Mouse (Mus musculus) cerebellum, adult 2 months (tissue): ENCODE data around the gene Acadl. TPM values are rescaled to one million over a fixed set of nuclear protein-coding genes. Genes with fewer than 3 reads are reported as not detected.

ENCODE experiments used
- DNase-seq, 2 experiments: peaks; one replicate each; pipeline ENCODE4 v3.0.0; 2021
- H3K27ac ChIP-seq: fragments of 200-500 bp; 2 replicates; pipeline ENCODE4 v1.5.1; 2012; ENCODE audit warnings: low read length, control low read depth, inconsistent platforms; ENCODE audit not compliant: insufficient read depth
- H3K27me3 ChIP-seq: fragments of 200-500 bp; 2 replicates; pipeline ENCODE4 v1.6.1; 2012; ENCODE audit warnings: inconsistent platforms, mild to moderate bottlenecking, low read length, moderate library complexity; ENCODE audit not compliant: control insufficient read depth, insufficient read depth
- H3K4me1 ChIP-seq: fragments of 200-500 bp; 2 replicates; pipeline ENCODE4 v1.6.1; 2011; ENCODE audit warnings: low read length; ENCODE audit not compliant: control insufficient read depth, insufficient read depth
- H3K4me3 ChIP-seq: fragments of 200-500 bp; replicated peaks from 2 replicates; pipeline ENCODE3; 2011; ENCODE audit warnings: mild to moderate bottlenecking, low read depth, low read length, control low read depth; ENCODE audit not compliant: insufficient read depth
- CTCF ChIP-seq: fragments of 200-500 bp; IDR thresholded peaks from 2 replicates; pipeline ENCODE4 v1.5.1; 2011; ENCODE audit warnings: low read depth, mild to moderate bottlenecking, control low read depth, low read length, moderate library complexity, borderline replicate concordance; ENCODE audit not compliant: insufficient read depth
- POLR2A ChIP-seq: fragments of 200-500 bp; IDR thresholded peaks from 2 replicates; pipeline ENCODE4 v1.6.1; 2011; ENCODE audit warnings: low read length, control low read depth, borderline replicate concordance; ENCODE audit not compliant: insufficient read depth
- WGBS: fragments of 180-500 bp; shearing (Covaris S2); methylation state at CpG from one replicate; pipeline ENCODE4 v1.1.7; 2018; 5-methylcytosine and 5-hydroxymethylcytosine counted together
- polyA plus RNA-seq: library from polyadenylated mRNA; depleted of rRNA; stranded (reverse); fragments of >200 nt; gene quantifications from 2 replicates; pipeline ENCODE4 v1.2.3, GENCODE M21; 2012; rRNA removed

Acadl gene
- polyA plus RNA-seq, 1 experiment = 37.5 TPM

DNA sequence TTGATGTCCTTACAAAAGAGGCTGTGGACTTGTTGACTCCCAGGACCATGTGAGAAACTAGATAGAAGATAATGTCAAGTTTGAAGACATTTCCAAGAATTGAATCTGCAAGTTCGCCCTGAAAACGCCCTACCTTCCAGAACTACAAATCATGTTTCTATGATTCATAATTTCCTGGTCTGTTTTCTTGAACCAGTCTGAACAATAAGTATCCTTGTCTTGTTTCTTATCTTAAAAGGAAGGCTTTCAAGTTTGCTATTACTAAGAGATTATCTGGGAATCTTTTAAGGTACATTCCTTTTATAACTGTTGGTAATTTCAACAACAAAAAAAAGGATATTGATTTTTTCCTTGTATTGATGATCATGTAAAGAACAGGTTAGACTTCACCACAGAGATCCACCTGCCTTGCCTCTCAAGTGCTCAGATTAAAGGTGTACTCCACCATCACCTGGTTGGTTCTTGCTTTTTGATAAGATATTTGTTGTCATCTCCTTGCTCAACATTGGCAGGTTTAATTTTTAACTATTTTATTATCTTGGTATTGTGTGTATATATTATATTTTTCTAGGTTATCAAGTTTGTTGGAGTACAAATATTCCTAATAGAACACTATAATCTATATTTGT is 70.1 kb downstream of the Acadl start:
- DNase-seq = no peak
- Histone ChIP-seq H3K4me3 (no peak overlapping the region), H3K4me1 (no peaks in the 10 kb centered on the region), H3K27ac (no peak overlapping the region), H3K27me3 (no peaks in the 10 kb centered on the region)
- TF ChIP-seq CTCF = no peak
- TF ChIP-seq POLR2A = no peak
- WGBS = 93% methylated on average over 2 of the region's 2 CpGs

DNA sequence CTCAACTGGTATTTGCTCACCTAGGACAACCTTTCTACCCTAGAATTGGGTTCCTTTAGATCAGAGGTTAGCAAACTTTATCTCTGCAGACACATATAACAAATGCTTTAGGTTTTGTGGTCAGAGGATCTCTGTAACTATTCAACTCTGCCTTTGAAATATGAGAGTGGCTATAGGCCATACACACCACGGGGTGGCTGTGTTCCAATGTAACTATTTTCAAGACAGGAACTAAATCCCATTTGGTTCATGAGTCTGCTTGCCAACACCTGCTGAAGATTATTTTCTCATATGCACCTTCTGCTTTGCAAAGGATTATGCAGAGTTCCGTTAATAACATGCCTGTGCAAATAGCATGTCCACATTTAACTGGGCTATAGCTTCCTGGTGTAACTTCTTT is 80.8 kb downstream of the Acadl start:
- no peak overlapping the region for H3K27ac ChIP-seq
- 11% methylated on average over 2 of the region's 2 CpGs for WGBS
- peak in 1 of 2 experiments; percentile 52 for DNase-seq
- no peaks in the 10 kb centered on the region for H3K4me1 ChIP-seq
- H3K27me3 ChIP-seq = no peaks in the 10 kb centered on the region
- H3K4me3 ChIP-seq = no peak overlapping the region
- no peak for TF ChIP-seq CTCF
- TF ChIP-seq POLR2A = no peak

DNA sequence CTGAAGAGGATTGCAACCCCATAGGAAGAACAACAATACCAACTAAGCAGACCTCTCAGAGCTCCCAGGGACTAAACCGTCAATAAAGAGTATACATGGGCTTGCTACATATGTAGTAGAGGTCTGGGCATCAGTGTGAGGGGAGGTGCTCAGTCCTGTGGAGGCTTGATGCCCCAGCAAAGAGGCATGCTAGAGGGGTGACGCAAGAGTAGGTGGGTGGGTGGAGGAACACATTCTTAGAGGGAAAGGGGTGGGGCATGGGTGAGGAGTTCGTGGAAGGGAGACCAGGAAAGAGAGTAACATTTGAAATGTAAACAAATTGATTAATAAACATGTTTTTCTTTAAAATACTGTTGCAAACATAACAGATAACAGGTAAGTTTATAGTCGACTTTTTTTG is 82.0 kb downstream of the Acadl start:
- no peak overlapping the region for H3K27ac ChIP-seq
- no peak for DNase-seq
- no peak for TF ChIP-seq POLR2A
- no peak for TF ChIP-seq CTCF
- 90% methylated on average over 4 of the region's 4 CpGs for WGBS
- no peaks in the 10 kb centered on the region for H3K4me1 ChIP-seq
- no peak overlapping the region for H3K4me3 ChIP-seq
- H3K27me3 ChIP-seq = no peaks in the 10 kb centered on the region

Other genes starting within 250 kb of the Acadl start
- 23.7 and 29.5 TPM in 2 replicates for gene Rpe, start 162.4 kb downstream of the Acadl start, polyA plus RNA-seq
- 10.4 and 11.9 TPM in 2 replicates for gene Kansl1l, start 45.7 kb downstream of the Acadl start, polyA plus RNA-seq
- gene Myl1, start 82.1 kb upstream of the Acadl start, polyA plus RNA-seq = 2.7 and 4.1 TPM in 2 replicates
- 200 and 201 TPM in 2 replicates for gene Lancl1, start 175.6 kb upstream of the Acadl start, polyA plus RNA-seq